14 mouse cellular contexts compared by ENCODE assay signal in genomic region chr19:40431969-40432368, GRCm38 (mm10).
DNase-seq lines count a peak whose midpoint lies in the region.
"Had no signal": no experiment of that assay in that cellular context is flagged by ENCODE, and none has a peak within 500 bp of the region (broad histone marks: within the 10 kb centered on the region; RNA-seq: fewer than 3 reads in every experiment).

No protein-coding gene starts in this region.

- peak overlapping the region; percentile 4; the same call in 1 of the 2 replicates for H3K27ac ChIP-seq in heart, embryonic 10.5 days
- H3K27ac ChIP-seq: hindbrain, embryonic 14.5 days; limb, embryonic 12.5 days; neural tube, embryonic 12.5 days had no signal

- H3K9me3 ChIP-seq in heart, embryonic 10.5 days = no peaks in the 10 kb centered on the region
- H3K9me3 ChIP-seq: limb, embryonic 12.5 days; neural tube, embryonic 12.5 days had no signal

- peak; percentile 10 for DNase-seq in kidney, adult 18-20 months
- DNase-seq in kidney, adult 11 months = no peak
- DNase-seq in adipocyte (ENCODE audit: low spot score) = peak; percentile 93
- no peak for DNase-seq in heart, embryonic 10.5 days (ENCODE audit: low spot score)
- peak; percentile 40 for DNase-seq in lung, postnatal 10 days
- DNase-seq in c-Kit-positive CD71-positive TER-119-positive erythroid progenitor cells, embryonic 14.5 days (ENCODE audit: low spot score) = no peak
- no peak for DNase-seq in layer of hippocampus, postnatal 10 days (ENCODE audit: low spot score in 2 of 2)
- no peak for DNase-seq in spleen, postnatal 4 days (ENCODE audit: low spot score in 2 of 2)
- DNase-seq: cerebellum, adult 8-10 months; forebrain, postnatal 0 days; kidney, postnatal 25 days had no signal

- H3K36me3 ChIP-seq in heart, embryonic 10.5 days = no peaks in the 10 kb centered on the region
- H3K36me3 ChIP-seq: limb, embryonic 12.5 days; neural tube, embryonic 12.5 days had no signal

- no peak overlapping the region for H3K4me3 ChIP-seq in heart, embryonic 10.5 days
- H3K4me3 ChIP-seq: limb, embryonic 12.5 days; neural tube, embryonic 12.5 days had no signal

- H3K27me3 ChIP-seq in heart, embryonic 10.5 days (ENCODE audit: insufficient read depth, poor library complexity, severe bottlenecking) = no peaks in the 10 kb centered on the region
- H3K27me3 ChIP-seq: limb, embryonic 12.5 days; neural tube, embryonic 12.5 days had no signal

- WGBS in heart, embryonic 10.5 days = 63% methylated on average over 4 of the region's 4 CpGs

- peaks cover 65% of the 10 kb centered on the region for H3K4me1 ChIP-seq in heart, embryonic 10.5 days

Comparison
In these comparisons a context has a peak if more than half of its experiments do, and no peak if none do; other contexts are left out.
1. DNase-seq: peak in kidney, adult 18-20 months (single experiment), adipocyte (single experiment) and lung, postnatal 10 days (single experiment); none in kidney, adult 11 months (single experiment), heart, embryonic 10.5 days (single experiment), c-Kit-positive CD71-positive TER-119-positive erythroid progenitor cells, embryonic 14.5 days (single experiment), layer of hippocampus, postnatal 10 days (0 of 2) and spleen, postnatal 4 days (0 of 2).